Mouse (Mus musculus): Measurements from ENCODE around the gene Arl4c. TPM values are rescaled to one million over a fixed set of nuclear protein-coding genes. Genes with fewer than 3 reads are reported as not detected.

The Arl4c gene
- polyA plus RNA-seq, 2 experiments from 2014 or later = 17.3 to 19.6 TPM

- peak; percentile 92 for ATAC-seq
Measured at GRCm38 (mm10) chr1:88654521-88655472, 47.2 kb downstream of the Arl4c start.

GRCm38 (mm10) chr1:88653614-88654520 is 48.2 kb downstream of the Arl4c start:
- ATAC-seq = no peak

DNA sequence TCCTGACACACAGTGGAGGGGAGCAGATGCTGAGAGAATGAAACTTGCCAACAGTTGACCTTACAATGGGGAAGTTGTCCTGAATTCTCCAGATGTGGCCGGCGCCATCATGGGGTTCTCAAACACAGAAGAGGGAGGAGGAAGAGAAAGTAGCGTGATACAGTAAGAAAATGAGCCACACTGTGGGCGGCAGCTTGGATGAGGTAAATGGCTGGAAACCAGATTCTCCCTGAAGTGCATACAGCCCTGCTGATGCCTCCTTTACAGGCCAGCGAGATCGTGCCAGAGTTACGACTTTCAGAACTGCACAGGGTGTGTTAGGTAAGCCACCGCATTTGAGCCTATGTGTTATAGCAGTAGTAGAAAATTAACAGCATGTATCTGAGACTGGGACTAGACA is 49.3 kb downstream of the Arl4c start:
- ATAC-seq = no peak

GRCm38 (mm10) chr1:88651668-88652067 is 50.4 kb downstream of the Arl4c start:
- ATAC-seq = no peak

GRCm38 (mm10) chr1:88648742-88649141 is 53.3 kb downstream of the Arl4c start:
- ATAC-seq = no peak

GRCm38 (mm10) chr1:88645599-88646119 is 56.4 kb downstream of the Arl4c start:
- no peak for ATAC-seq

GRCm38 (mm10) chr1:88644417-88644816 is 57.6 kb downstream of the Arl4c start:
- ATAC-seq = peak; percentile 41

- no peak for ATAC-seq
Measured at GRCm38 (mm10) chr1:88643181-88643823, 58.7 kb downstream of the Arl4c start.

GRCm38 (mm10) chr1:88642735-88643134 is 59.3 kb downstream of the Arl4c start:
- no peak for ATAC-seq

- ATAC-seq = no peak
Measured at GRCm38 (mm10) chr1:88641678-88642215, 60.3 kb downstream of the Arl4c start.

DNA sequence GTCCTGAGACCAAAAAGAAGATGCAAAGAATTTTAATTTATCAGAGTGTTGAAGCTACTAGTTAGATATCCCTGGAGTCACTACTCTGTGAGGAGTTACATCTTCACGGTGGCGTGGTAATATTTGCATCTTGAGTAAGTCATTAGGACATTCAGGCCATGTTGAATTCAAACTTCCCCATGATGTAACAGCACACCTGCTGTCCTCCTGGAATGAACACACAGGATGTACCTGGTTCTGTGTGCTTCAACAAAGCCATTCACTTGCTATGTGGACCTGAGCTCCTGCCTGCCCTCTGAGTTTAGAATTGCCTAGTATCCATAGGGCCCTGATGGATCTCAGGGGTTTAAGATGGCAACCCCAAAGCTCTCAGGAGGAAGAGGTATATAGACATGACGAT is 60.8 kb downstream of the Arl4c start:
- no peak for ATAC-seq

- ATAC-seq = peak; percentile 73
Measured at GRCm38 (mm10) chr1:88639432-88640281, 62.4 kb downstream of the Arl4c start.

DNA sequence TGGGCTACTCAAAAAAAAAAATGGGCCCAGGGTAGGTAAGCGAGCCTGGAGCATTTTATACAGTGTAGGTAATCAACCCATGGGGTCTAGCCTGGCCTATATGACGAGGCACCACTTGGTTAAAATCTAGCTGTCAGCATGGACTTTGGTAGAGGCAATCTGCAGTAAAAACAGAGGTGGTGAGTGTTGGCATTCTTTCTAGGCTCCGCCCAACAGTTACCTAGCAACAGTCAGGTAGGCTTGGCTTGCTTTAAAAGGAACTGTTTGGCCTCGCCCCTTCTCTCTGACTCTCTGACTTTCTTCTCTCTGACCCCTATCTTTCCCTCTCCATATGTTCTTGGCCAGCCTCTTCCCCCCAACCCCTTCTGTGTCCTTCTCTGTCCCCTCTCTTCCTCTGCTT is 63.4 kb downstream of the Arl4c start:
- peak; percentile 37 for ATAC-seq

GRCm38 (mm10) chr1:88636579-88637161 is 65.4 kb downstream of the Arl4c start:
- ATAC-seq = peak; percentile 63

DNA sequence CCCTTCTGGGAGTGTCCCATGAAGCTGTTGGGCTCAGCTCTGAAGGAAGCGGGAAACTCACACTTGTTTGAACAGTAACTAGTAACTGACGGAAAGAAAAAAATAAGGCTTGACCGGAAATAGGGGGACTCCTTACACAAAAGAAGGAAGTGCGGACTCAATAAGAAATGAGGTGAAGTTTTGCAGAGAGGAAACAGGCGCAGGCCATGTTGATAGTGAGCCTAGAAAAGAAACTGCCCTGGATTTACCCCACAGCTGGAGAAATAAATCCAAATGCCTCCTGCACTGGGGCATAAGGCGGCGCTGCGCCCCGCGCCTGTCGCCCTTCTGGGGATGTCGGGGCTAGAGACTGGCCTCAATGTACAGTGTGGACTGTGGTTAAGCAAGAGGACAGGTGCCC is 66.4 kb downstream of the Arl4c start:
- ATAC-seq = no peak

DNA sequence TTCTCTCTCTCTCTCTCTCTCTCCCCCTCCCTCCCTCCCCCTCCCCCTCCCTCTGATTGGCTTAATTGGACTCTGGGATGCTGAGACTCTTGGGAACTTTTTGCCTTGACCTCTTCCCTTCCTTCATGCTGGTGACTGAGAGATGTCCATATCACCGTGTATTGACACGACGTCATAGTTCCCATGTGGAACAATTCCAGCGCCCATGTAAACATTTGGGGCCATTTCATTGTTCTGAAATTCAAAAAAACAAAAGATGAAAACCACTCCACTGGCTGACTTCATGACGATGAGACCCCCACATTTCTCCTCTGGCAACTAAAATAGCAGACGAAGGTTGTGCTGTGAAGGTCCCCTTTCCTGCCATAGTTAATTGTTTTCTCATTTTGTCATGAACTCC is 69.2 kb downstream of the Arl4c start:
- no peak for ATAC-seq

- ATAC-seq = no peak
Measured at GRCm38 (mm10) chr1:88629966-88630488, 72.0 kb downstream of the Arl4c start.

DNA sequence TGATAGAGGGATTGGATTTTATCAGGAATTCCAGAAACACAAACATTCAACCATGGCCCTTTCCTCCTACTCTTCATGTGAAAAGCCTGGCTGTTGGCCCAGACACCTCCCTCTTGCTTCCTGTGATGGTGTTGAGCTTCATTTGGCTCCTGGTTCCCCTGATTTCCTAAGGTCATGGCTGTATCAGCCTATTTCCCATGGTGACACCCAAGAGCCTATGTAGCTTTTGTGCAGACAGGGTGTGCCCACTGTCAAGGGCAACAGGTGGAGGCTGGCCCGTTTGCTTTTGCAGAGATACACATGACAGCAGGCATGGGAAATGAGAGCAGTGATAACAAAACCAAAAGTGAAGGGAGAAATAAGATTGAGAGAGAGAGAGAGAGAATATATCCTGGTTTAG is 76.8 kb downstream of the Arl4c start:
- no peak for ATAC-seq

- no peak for ATAC-seq
Measured at GRCm38 (mm10) chr1:88624376-88624775, 77.6 kb downstream of the Arl4c start.

- no peak for ATAC-seq
Measured at GRCm38 (mm10) chr1:88623541-88624115, 78.4 kb downstream of the Arl4c start.

Data from activated CD4-positive, CD25-positive, alpha-beta regulatory T cell, adult 4 months (primary cell).